Mouse (Mus musculus) kidney, adult 2 months (tissue): ENCODE measurements at regions not wholly inside any gene's neighbourhood (a gene's known extent, or its start where the extent isn't known, plus 50 kb on each side); places are given as distances from the start of the nearest gene placed in this dataset.
A peak's percentile ranks its signal among the peaks of the same experiment; 100 is the strongest.

Experiments
- DNase-seq: peaks from one replicate; pipeline ENCODE4 v3.0.0; 2021
- H3K27ac ChIP-seq: fragments of 200-500 bp; 2 replicates; pipeline ENCODE4 v1.5.1; 2012; ENCODE audit warnings: low read depth, low read length, control low read depth, inconsistent platforms; ENCODE audit not compliant: insufficient read depth
- H3K27me3 ChIP-seq: fragments of 200-500 bp; replicated peaks from 2 replicates; pipeline ENCODE4 v1.6.1; 2012; ENCODE audit warnings: mild to moderate bottlenecking, moderate library complexity, low read length, inconsistent platforms; ENCODE audit not compliant: control insufficient read depth, insufficient read depth
- H3K36me3 ChIP-seq: fragments of 200-500 bp; 2 replicates; pipeline ENCODE4 v1.6.1; 2012; ENCODE audit warnings: mild to moderate bottlenecking, moderate library complexity, low read length, inconsistent platforms; ENCODE audit not compliant: control insufficient read depth, insufficient read depth
- H3K4me1 ChIP-seq: fragments of 200-500 bp; 2 replicates; pipeline ENCODE4 v1.6.1; 2011; ENCODE audit warnings: low read length; ENCODE audit not compliant: control insufficient read depth, insufficient read depth
- H3K4me3 ChIP-seq: fragments of 200-500 bp; 2 replicates; pipeline ENCODE4 v1.5.1; 2011; ENCODE audit warnings: mild to moderate bottlenecking, low read depth, low read length, control low read depth; ENCODE audit not compliant: insufficient read depth
- CTCF ChIP-seq: fragments of 200-500 bp; conservative IDR thresholded peaks from 2 replicates; pipeline ENCODE4 v1.5.1; 2011; ENCODE audit warnings: low read depth, mild to moderate bottlenecking, control low read depth, low read length, moderate library complexity, mixed read lengths; ENCODE audit not compliant: insufficient read depth, insufficient read length
- POLR2A ChIP-seq: fragments of 200-500 bp; IDR thresholded peaks from one replicate; pipeline ENCODE4 v1.6.1; 2011; ENCODE audit warnings: low read depth, low read length, control low read depth
- WGBS: fragments of 180-500 bp; shearing (Covaris S2); methylation state at CpG from one replicate; pipeline ENCODE4 v1.1.7; 2018; 5-methylcytosine and 5-hydroxymethylcytosine counted together

- WGBS: 84% methylated on average over 4 of the region's 4 CpGs
- Histone ChIP-seq H3K27ac (no peak overlapping the region), H3K4me3 (no peak overlapping the region), H3K36me3 (no peaks in the 10 kb centered on the region), H3K4me1 (no peaks in the 10 kb centered on the region), H3K27me3 (no peaks in the 10 kb centered on the region)
- no peak for DNase-seq
- no peak for TF ChIP-seq POLR2A
- no peak for TF ChIP-seq CTCF
Measured at GRCm38 (mm10) chr4:47971861-47972260, 73.1 kb upstream of the Nr4a3 start.

DNA sequence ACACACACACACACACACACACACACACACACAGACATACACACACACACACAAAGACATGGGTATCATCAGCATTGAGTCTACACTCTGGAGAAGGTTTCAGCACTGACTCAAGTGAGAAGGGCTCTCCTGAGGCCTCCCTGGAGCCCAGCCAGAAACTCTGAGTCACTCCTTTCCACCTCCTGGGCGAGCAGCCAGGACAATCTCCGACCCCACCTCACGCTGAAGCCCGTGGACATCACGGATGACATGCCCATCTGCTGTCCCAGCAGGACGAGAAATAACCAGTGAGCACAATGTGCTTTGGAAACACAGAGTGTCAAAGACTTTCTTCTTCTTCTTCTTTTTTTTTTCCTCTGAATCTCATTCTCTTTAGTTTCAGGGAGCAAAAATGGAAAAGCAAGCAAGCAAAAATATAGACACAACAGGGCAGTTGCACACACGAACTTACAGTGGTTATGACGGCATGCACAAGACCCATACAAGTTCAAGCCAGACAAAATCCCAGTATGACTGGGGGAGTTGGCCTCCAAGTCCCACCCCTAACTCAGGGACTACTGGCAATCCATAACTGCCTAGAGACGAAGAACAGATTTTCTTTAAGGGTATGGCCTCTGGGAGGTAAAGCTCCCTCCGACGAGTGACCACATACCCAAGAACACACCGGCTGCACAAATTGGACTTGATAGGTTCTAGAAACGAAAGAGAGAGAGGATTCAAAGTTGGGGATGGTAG, 65.2 kb upstream of the Nr4a3 start:
- 57% methylated on average over 13 of the region's 13 CpGs for WGBS
- no peaks in the 10 kb centered on the region for H3K4me1 ChIP-seq
- TF ChIP-seq CTCF (no peak), POLR2A (no peak)
- DNase-seq: peak; percentile 38
- H3K36me3 ChIP-seq: no peaks in the 10 kb centered on the region
- no peak overlapping the region for H3K4me3 ChIP-seq
- no peaks in the 10 kb centered on the region for H3K27me3 ChIP-seq
- no peak overlapping the region for H3K27ac ChIP-seq
